Mouse (Mus musculus) heart, postnatal 0 days (tissue): ENCODE results near the gene 3110040N11Rik. TPM values are rescaled to one million over a fixed set of nuclear protein-coding genes. Genes with fewer than 3 reads are reported as not detected.
A peak's percentile ranks its signal among the peaks of the same experiment; 100 is the strongest.

Source experiments
- ATAC-seq: fragments of 200-750 bp; cut with Nextera tagmentation; 2 replicates; pipeline ENCODE4 v1.8.0; 2017; ENCODE audit warnings: low read depth, moderate number of reproducible peaks, moderate library complexity; ENCODE audit not compliant: insufficient read depth
- DNase-seq: peaks from one replicate; pipeline ENCODE4 v3.0.0-alpha.2; 2016; ENCODE audit warnings: low spot score
- H3K27ac ChIP-seq: fragments of 300-500 bp; sonication (generic); 2 replicates; pipeline ENCODE4 v1.5.1; 2014; ENCODE audit warnings: low read depth, mild to moderate bottlenecking
- H3K27me3 ChIP-seq: fragments of 300-500 bp; sonication (generic); 2 replicates; pipeline ENCODE4 v1.6.1; 2014; ENCODE audit warnings: low read length, mixed read lengths; ENCODE audit not compliant: control insufficient read depth, insufficient read depth
- H3K36me3 ChIP-seq: fragments of 300-500 bp; sonication (generic); replicated peaks from 2 replicates; pipeline ENCODE4 v1.6.1; 2014; ENCODE audit warnings: low read length, mixed read lengths; ENCODE audit not compliant: control insufficient read depth, insufficient read depth
- H3K4me1 ChIP-seq: fragments of 300-500 bp; sonication (generic); 2 replicates; pipeline ENCODE4 v1.6.1; 2014; ENCODE audit warnings: antibody characterized with exemption; ENCODE audit not compliant: control insufficient read depth, insufficient read depth
- H3K4me2 ChIP-seq: fragments of 300-500 bp; sonication (generic); 2 replicates; pipeline ENCODE4 v1.6.1; 2014; ENCODE audit warnings: low read depth, mild to moderate bottlenecking, low read length, moderate library complexity
- H3K4me3 ChIP-seq: fragments of 300-500 bp; sonication (generic); 2 replicates; pipeline ENCODE4 v1.5.1; 2014; ENCODE audit warnings: low read depth, low read length
- H3K9ac ChIP-seq: fragments of 300-500 bp; sonication (generic); replicated peaks from 2 replicates; pipeline ENCODE4 v1.6.1; 2014; ENCODE audit warnings: low read depth, low read length, mixed read lengths
- H3K9me3 ChIP-seq: fragments of 300-500 bp; sonication (generic); replicated peaks from 2 replicates; pipeline ENCODE4 v1.6.1; 2016; ENCODE audit warnings: low read length; ENCODE audit not compliant: control insufficient read depth
- CTCF ChIP-seq: IDR thresholded peaks from 2 replicates; pipeline ENCODE4 v1.5.1; 2016; ENCODE audit warnings: antibody characterized with exemption, control low read depth, low read depth
- EP300 ChIP-seq: IDR thresholded peaks from 2 replicates; pipeline ENCODE4 v1.6.1; 2016; ENCODE audit warnings: antibody characterized with exemption, low read depth
- WGBS: fragments of 180-500 bp; shearing (Covaris S2); extraction: QIAGEN DNeasy Blood & Tissue Kit; methylation state at CpG from one replicate; pipeline ENCODE4 v1.1.7; 2014; 5-methylcytosine and 5-hydroxymethylcytosine counted together
- polyA plus RNA-seq: library from polyadenylated mRNA; unstranded; fragments of >200 nt; fragmentation: Nextera tagmentation; extraction: Ambion mirVana; gene quantifications from 2 replicates; pipeline ENCODE4 v1.2.1, GENCODE M21; 2015
- total RNA-seq: library from RNA; depleted of rRNA; stranded (reverse); fragments of >200 nt; gene quantifications from 2 replicates; pipeline ENCODE4 v1.2.3, GENCODE M21; 2014; ENCODE audit warnings: low replicate concordance

Gene 3110040N11Rik
- total and polyA plus RNA-seq, 2 experiments from 2014 or later, result 33.4 to 34.6 TPM

GRCm38 (mm10) chr7:81788536-81788935, 742 bp downstream of the 3110040N11Rik start:
- Histone ChIP-seq H3K27me3 (no peaks in the 10 kb centered on the region), H3K4me1 (peaks cover 9% of the 10 kb centered on the region), H3K9ac (peak overlapping the region; percentile 58), H3K4me2 (peak overlapping the region; percentile 70), H3K4me3 (peak overlapping the region; percentile 57), H3K9me3 (no peaks in the 10 kb centered on the region), H3K27ac (peak overlapping the region; percentile 94), H3K36me3 (peaks cover 23% of the 10 kb centered on the region)
- TF ChIP-seq EP300 (no peak), CTCF (no peak)
- ATAC-seq (no peak), DNase-seq (no peak)
- 5% methylated on average over 5 of the region's 5 CpGs for WGBS

GRCm38 (mm10) chr7:81777667-81778218, 11.5 kb downstream of the 3110040N11Rik start:
- no peak for TF ChIP-seq EP300
- peak; percentile 36 for TF ChIP-seq CTCF
- 64% methylated on average over 10 of the region's 10 CpGs for WGBS
- no peak for DNase-seq
- no peak for ATAC-seq
- Histone ChIP-seq H3K4me2 (no peak overlapping the region), H3K27ac (no peak overlapping the region), H3K9ac (no peak overlapping the region), H3K4me1 (peaks cover 3% of the 10 kb centered on the region; the same call in 1 of the 2 replicates), H3K36me3 (peaks cover 24% of the 10 kb centered on the region), H3K4me3 (no peak overlapping the region), H3K9me3 (peaks cover 10% of the 10 kb centered on the region), H3K27me3 (no peaks in the 10 kb centered on the region)

GRCm38 (mm10) chr7:81775325-81775724, 14.0 kb downstream of the 3110040N11Rik start:
- H3K27ac ChIP-seq, result no peak overlapping the region
- peaks cover 3% of the 10 kb centered on the region; the same call in 1 of the 2 replicates for H3K4me1 ChIP-seq
- H3K9me3 ChIP-seq, result peaks cover 2% of the 10 kb centered on the region; the same call in 1 of the 2 replicates
- H3K9ac ChIP-seq, result no peak overlapping the region
- no peak for DNase-seq
- H3K4me3 ChIP-seq, result no peak overlapping the region
- no peak overlapping the region for H3K4me2 ChIP-seq
- H3K27me3 ChIP-seq, result no peaks in the 10 kb centered on the region
- H3K36me3 ChIP-seq, result peaks cover 3% of the 10 kb centered on the region; the same call in 1 of the 2 replicates
- 78% methylated on average over 5 of the region's 5 CpGs for WGBS
- TF ChIP-seq EP300 (no peak), CTCF (no peak)
- ATAC-seq, result no peak

GRCm38 (mm10) chr7:81772786-81773539, 16.3 kb downstream of the 3110040N11Rik start:
- H3K4me3 ChIP-seq, result no peak overlapping the region
- no peak overlapping the region for H3K27ac ChIP-seq
- ATAC-seq (no peak), DNase-seq (no peak)
- TF ChIP-seq EP300 (no peak), CTCF (no peak)
- H3K36me3 ChIP-seq, result no peaks in the 10 kb centered on the region
- H3K4me1 ChIP-seq, result peaks cover 3% of the 10 kb centered on the region; the same call in 1 of the 2 replicates
- no peaks in the 10 kb centered on the region for H3K9me3 ChIP-seq
- H3K9ac ChIP-seq, result no peak overlapping the region
- H3K4me2 ChIP-seq, result no peak overlapping the region
- no peaks in the 10 kb centered on the region for H3K27me3 ChIP-seq
- WGBS, result 39% methylated on average over 10 of the region's 10 CpGs

GRCm38 (mm10) chr7:81763110-81763845, 26.0 kb downstream of the 3110040N11Rik start:
- Histone ChIP-seq H3K9me3 (no peaks in the 10 kb centered on the region), H3K9ac (peak overlapping the region; percentile 96), H3K4me3 (peak overlapping the region; percentile 94), H3K36me3 (no peaks in the 10 kb centered on the region), H3K27ac (peak overlapping the region; percentile 92), H3K27me3 (no peaks in the 10 kb centered on the region), H3K4me2 (peak overlapping the region; percentile 93), H3K4me1 (peaks cover 15% of the 10 kb centered on the region; the same call in 1 of the 2 replicates)
- peak; percentile 0; the same call in 1 of the 2 replicates for TF ChIP-seq CTCF
- TF ChIP-seq EP300, result no peak; the same call in 1 of the 2 replicates
- DNase-seq (no peak), ATAC-seq (peak; percentile 70)
- 2% methylated on average over 57 of the region's 60 CpGs for WGBS
